25 mouse cellular contexts compared by ENCODE assay signal in the genomic region with DNA sequence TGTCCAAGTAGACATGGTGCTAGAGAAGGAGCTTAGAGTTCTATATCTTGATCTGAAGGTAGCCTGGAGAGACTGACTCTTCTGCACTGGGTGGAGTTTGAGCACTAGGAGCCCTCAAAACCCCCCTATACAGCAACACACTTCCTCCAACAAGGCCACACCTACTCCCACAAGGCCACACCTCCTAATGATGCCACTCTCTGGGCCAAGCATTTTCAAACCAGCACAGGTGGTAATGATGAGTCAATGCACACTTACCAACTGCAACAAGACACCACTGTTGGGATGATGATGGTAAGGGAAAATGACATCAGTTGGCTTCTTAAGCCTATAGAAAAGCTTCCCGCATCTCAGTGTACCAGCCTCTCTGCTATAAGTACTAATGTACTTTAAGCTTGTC.
A peak's percentile ranks its signal among the peaks of the same experiment; 100 is the strongest.
DNase-seq lines count a peak whose midpoint lies in the region; ATAC-seq and TF ChIP-seq lines count a peak whose summit lies in the region.
"Had no signal": no experiment of that assay in that cellular context is flagged by ENCODE, and none has a peak within 500 bp of the region (broad histone marks: within the 10 kb centered on the region; RNA-seq: fewer than 3 reads in every experiment).

No protein-coding gene starts in this region.

- H3K9ac ChIP-seq in MEL (ENCODE audit: control insufficient read depth, low read depth, low read length, poor library complexity, severe bottlenecking), result no peak overlapping the region
- H3K9ac ChIP-seq: embryonic facial prominence, embryonic 13.5 days; forebrain, embryonic 12.5 days; forebrain, embryonic 15.5 days; hindbrain, embryonic 13.5 days had no signal

- TF ChIP-seq CTCF in MEL (IDR thresholded peaks at IDR 0.05 in 2 of 3, conservative IDR thresholded peaks at IDR 0.05 in 1 of 3; ENCODE audit: control insufficient read depth in 1 of 3, insufficient read depth in 1 of 3, low read depth in 2 of 3, low read length in 3 of 3, poor library complexity in 1 of 3, severe bottlenecking in 1 of 3), result no peak
- TF ChIP-seq CTCF in layer of hippocampus, adult 2 months (conservative IDR thresholded peaks at IDR 0.05), result no peak

- intact Hi-C loops in gastrocnemius, postnatal 14 days (cut with DNase I; ENCODE audit: low total_unique reads), result no loop called here

- DNase-seq in A20 (ENCODE audit: low read depth, low spot score) (peak; percentile 54), MEL (ENCODE audit: low read depth, low spot score) (peak; percentile 5)
- no peak for DNase-seq in limb, embryonic 10.5 days (ENCODE audit: low spot score)
- DNase-seq in gastrocnemius, postnatal 14 days, result no peak
- DNase-seq in ovary, postnatal 14 days (ENCODE audit: low spot score), result no peak
- no peak for DNase-seq in layer of hippocampus, adult 2 months (ENCODE audit: low spot score in 2 of 2)
- DNase-seq: adrenal gland, adult 8-10 months; adrenal gland, postnatal 25 days; cerebellum, adult 11-12 months; cerebellum, adult 8-10 months; cerebellum, postnatal 10 days; cerebellum, postnatal 36 days; embryo, embryonic 11 days; gastrocnemius, adult 2 months; gastrocnemius, postnatal 25 days had no signal

- ATAC-seq in megakaryocyte progenitor cell, adult 5-6 weeks (replicated peaks; ENCODE audit: poor library complexity), result peak; percentile 32; the same call in 1 of the 2 replicates
- ATAC-seq: activated CD4-positive, CD25-positive, alpha-beta regulatory T cell, adult 4 months; forebrain, embryonic 15.5 days; hindbrain, embryonic 16.5 days; intestine, embryonic 16.5 days had no signal

- TF ChIP-seq POLR2A in MEL (IDR thresholded peaks at IDR 0.05; ENCODE audit: control insufficient read depth in 1 of 2, insufficient read depth in 1 of 2, low read depth in 1 of 2, low read length in 2 of 2, poor library complexity in 1 of 2), result no peak

- no peaks in the 10 kb centered on the region for H3K36me3 ChIP-seq in MEL (ENCODE audit: control insufficient read depth in 1 of 2, insufficient read depth in 2 of 2, low read length in 2 of 2)
- no peaks in the 10 kb centered on the region for H3K36me3 ChIP-seq in limb, embryonic 10.5 days
- H3K36me3 ChIP-seq: embryonic facial prominence, embryonic 10.5 days; embryonic facial prominence, embryonic 13.5 days; forebrain, embryonic 12.5 days; forebrain, embryonic 15.5 days; hindbrain, embryonic 13.5 days had no signal

- no peak for TF ChIP-seq RAD21 in MEL (IDR thresholded peaks at IDR 0.05; ENCODE audit: low read depth, low read length)

- 90% methylated on average over 1 of the region's 1 CpGs for WGBS in limb, embryonic 10.5 days

- no peak for TF ChIP-seq EP300 in MEL (IDR thresholded peaks at IDR 0.05; ENCODE audit: low read depth in 1 of 2, low read length in 2 of 2)

- no peak overlapping the region for H3K4me3 ChIP-seq in MEL (ENCODE audit: control insufficient read depth in 1 of 2, insufficient read depth in 1 of 2, low read depth in 2 of 2, low read length in 2 of 2)
- no peak overlapping the region for H3K4me3 ChIP-seq in limb, embryonic 10.5 days
- H3K4me3 ChIP-seq in layer of hippocampus, adult 2 months, result no peak overlapping the region
- H3K4me3 ChIP-seq: embryonic facial prominence, embryonic 10.5 days; embryonic facial prominence, embryonic 13.5 days; erythroblast, embryonic 14.5 days; forebrain, embryonic 12.5 days; forebrain, embryonic 15.5 days; gastrocnemius, adult 2 months; hindbrain, embryonic 13.5 days had no signal

- no peaks in the 10 kb centered on the region for H3K27me3 ChIP-seq in MEL (ENCODE audit: control insufficient read depth in 1 of 2, insufficient read depth in 2 of 2, low read length in 2 of 2)
- peaks cover 53% of the 10 kb centered on the region for H3K27me3 ChIP-seq in limb, embryonic 10.5 days (ENCODE audit: low read depth, poor library complexity, severe bottlenecking)
- H3K27me3 ChIP-seq: embryonic facial prominence, embryonic 13.5 days; forebrain, embryonic 15.5 days had no signal

- H3K27ac ChIP-seq in MEL (ENCODE audit: control insufficient read depth, low read depth, low read length), result no peak overlapping the region
- H3K27ac ChIP-seq in limb, embryonic 10.5 days, result no peak overlapping the region
- no peak overlapping the region for H3K27ac ChIP-seq in layer of hippocampus, adult 2 months
- H3K27ac ChIP-seq: embryonic facial prominence, embryonic 10.5 days; embryonic facial prominence, embryonic 13.5 days; forebrain, embryonic 12.5 days; forebrain, embryonic 15.5 days; gastrocnemius, adult 2 months; hindbrain, embryonic 13.5 days had no signal

- no peaks in the 10 kb centered on the region for H3K9me3 ChIP-seq in MEL (replicated peaks; ENCODE audit: insufficient read depth, low read length)
- H3K9me3 ChIP-seq in limb, embryonic 10.5 days (replicated peaks), result no peaks in the 10 kb centered on the region
- H3K9me3 ChIP-seq: embryonic facial prominence, embryonic 10.5 days; embryonic facial prominence, embryonic 13.5 days; forebrain, embryonic 12.5 days; forebrain, embryonic 15.5 days; hindbrain, embryonic 13.5 days had no signal

- H3K79me2 ChIP-seq in MEL (ENCODE audit: control insufficient read depth, insufficient read depth, low read length, poor library complexity), result no peaks in the 10 kb centered on the region

- H3K4me1 ChIP-seq in MEL (ENCODE audit: control insufficient read depth in 1 of 2, insufficient read depth in 2 of 2, low read length in 2 of 2), result no peaks in the 10 kb centered on the region
- peaks cover 6% of the 10 kb centered on the region for H3K4me1 ChIP-seq in limb, embryonic 10.5 days
- H3K4me1 ChIP-seq: forebrain, embryonic 12.5 days; hindbrain, embryonic 13.5 days had no signal

TF ChIP-seq in MEL, 35 proteins besides CTCF, POLR2A, EP300 and RAD21:
- TF ChIP-seq GATA1 (IDR thresholded peaks at IDR 0.05; ENCODE audit: low read depth, low read length), result no peak
- no peak for TF ChIP-seq MYC (IDR thresholded peaks at IDR 0.05; ENCODE audit: low read depth, low read length)
- TF ChIP-seq SMC3 (IDR thresholded peaks at IDR 0.05; ENCODE audit: low read depth, low read length), result no peak
- TF ChIP-seq SIN3A (IDR thresholded peaks at IDR 0.05; ENCODE audit: low read length), result no peak
- no peak for TF ChIP-seq ZMIZ1 (IDR thresholded peaks at IDR 0.05; ENCODE audit: low read depth, low read length)
- TF ChIP-seq ELF1 (IDR thresholded peaks at IDR 0.05; ENCODE audit: low read depth, low read length), result no peak
- no peak for TF ChIP-seq TBP (IDR thresholded peaks at IDR 0.05; ENCODE audit: low read depth, low read length)
- TF ChIP-seq CHD1 (IDR thresholded peaks at IDR 0.05; ENCODE audit: low read depth, low read length), result no peak
- no peak for TF ChIP-seq MAZ (IDR thresholded peaks at IDR 0.05; ENCODE audit: low read depth, low read length)
- TF ChIP-seq MXI1 (IDR thresholded peaks at IDR 0.05; ENCODE audit: low read depth, low read length), result no peak

Comparison
In these comparisons a context has a peak if more than half of its experiments do, and no peak if none do; other contexts are left out.
1. DNase-seq: peak in A20 (single experiment) and MEL (single experiment); none in limb, embryonic 10.5 days (single experiment), gastrocnemius, postnatal 14 days (single experiment), ovary, postnatal 14 days (single experiment) and layer of hippocampus, adult 2 months (0 of 2).